Mouse (Mus musculus): Measurements from ENCODE around the gene D17Wsu92e.

- no peak for TF ChIP-seq CTCF (IDR thresholded peaks at IDR 0.05; ENCODE audit: control insufficient read depth, insufficient read depth, insufficient read length)
- no peak for TF ChIP-seq USF1 (IDR thresholded peaks at IDR 0.05; ENCODE audit: low read depth)
- TF ChIP-seq MAX (IDR thresholded peaks at IDR 0.05): no peak
- no peak for TF ChIP-seq FOSL1 (IDR thresholded peaks at IDR 0.05; ENCODE audit: insufficient read depth, low read length, poor library complexity, severe bottlenecking)
- TF ChIP-seq MYOG (IDR thresholded peaks at IDR 0.05; ENCODE audit: control insufficient read depth, extremely low read depth, insufficient read length): no peak
- TF ChIP-seq MYOD1 (IDR thresholded peaks at IDR 0.05; ENCODE audit: control insufficient read depth, insufficient read length, low read depth): no peak
Observed at GRCm38 (mm10) chr17:27768817-27769542, 51.5 kb downstream of the D17Wsu92e start.

Data from C2C12 (cell line).